Mouse (Mus musculus) brain, adult 2 months (tissue): ENCODE measurements around the gene Pxmp4.

Experiments
- DNase-seq: peaks from one replicate; pipeline ENCODE4 v3.0.0; 2011; ENCODE audit warnings: low read depth, low spot score

Pxmp4 gene

DNA sequence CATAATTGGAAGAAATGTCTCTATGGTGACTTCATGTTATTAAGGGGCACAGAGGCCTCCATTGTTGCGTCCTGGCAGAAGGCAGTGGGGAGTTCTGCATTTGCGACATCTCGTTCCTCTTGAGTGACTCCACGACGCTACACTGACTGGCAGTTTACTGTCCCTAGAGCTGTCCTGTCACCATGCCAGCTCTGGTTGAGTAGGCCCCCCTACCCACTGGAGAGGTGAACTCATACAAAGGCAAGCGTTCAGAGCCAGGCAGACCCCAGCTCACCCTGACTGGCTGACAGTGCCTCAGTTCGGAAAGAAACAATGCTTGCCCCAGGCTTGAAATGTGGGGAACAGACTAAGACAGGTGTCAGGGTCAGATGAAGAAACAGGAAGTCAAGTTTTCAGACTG is 29.2 kb downstream of the Pxmp4 start:
- no peak for DNase-seq

DNA sequence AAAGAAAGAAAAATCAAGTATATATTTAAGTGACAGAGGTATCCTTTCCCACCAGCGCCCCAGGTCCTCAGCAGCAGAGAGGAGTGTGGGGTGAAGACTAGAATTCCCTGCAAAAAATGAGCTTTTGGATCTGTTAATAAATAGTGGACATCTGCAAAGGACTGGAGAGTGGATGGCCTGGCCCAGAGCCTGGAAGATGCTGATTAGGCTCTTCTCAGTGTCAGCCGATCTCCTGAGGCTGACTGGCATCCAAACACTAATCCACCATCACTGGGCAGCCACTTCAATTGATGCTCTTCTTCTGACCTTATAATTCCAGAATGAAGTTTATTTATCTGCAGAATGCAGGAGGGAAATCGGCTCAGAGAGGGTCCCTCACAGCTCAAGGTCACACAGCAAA is 30.5 kb downstream of the Pxmp4 start:
- DNase-seq: no peak

DNA sequence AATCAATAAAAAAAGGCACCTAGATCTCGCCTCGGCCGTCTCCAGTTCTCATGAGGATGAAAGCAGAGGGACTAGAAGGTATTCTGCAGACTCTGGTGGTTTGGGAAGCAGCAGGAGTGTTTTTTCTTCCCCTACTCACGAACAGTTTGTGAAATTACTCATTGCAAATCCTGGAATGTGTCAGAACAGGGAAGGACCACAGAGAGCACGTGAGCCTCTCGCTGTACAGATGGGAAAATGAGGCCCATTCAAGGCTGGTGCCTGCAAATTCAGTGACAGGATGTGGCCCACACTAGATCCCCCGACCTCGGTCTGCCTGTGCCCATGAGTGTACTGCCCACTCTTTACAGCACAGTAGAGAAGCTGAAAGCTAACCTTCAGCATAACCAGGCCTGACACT is 31.5 kb downstream of the Pxmp4 start:
- peak; percentile 66 for DNase-seq

DNA sequence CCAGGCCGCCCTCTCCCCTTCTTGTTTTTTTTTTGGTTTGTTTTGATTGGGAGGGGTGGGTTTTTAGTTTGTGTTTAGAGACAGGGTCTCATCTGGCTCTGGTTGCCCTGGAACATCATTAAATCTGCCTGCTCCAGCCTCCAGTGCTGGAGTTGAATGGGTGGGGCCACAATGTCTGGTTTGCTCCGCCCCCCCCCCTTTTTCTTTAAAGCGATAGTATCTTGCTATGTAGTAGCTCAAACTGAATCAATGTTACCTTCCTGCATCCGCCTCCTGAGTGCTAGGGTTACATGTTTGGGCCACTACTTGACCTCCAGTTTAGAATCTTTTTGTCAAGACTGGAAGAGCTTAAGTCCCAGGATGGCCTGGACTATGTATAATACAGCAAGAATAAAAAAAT is 32.2 kb downstream of the Pxmp4 start:
- no peak for DNase-seq

DNA sequence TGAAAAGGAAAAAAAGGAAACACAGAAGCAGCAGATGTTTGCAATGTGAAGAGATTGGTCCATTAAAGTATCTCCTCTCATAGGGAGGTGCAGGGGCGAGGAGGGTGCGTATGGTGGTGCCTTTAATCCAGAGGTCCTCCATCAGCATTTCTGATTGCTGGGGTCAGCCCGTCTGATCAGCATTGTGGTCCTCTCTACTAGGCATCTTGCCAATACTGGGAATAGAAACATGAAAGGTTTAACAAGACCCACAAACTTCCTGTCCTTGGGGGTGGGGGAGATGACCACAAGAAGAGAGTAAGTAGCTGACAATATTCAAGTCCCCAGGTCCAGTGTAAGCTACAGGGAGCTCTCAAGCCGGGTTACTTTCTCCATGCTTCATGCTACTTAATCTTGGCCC is 32.8 kb downstream of the Pxmp4 start:
- no peak for DNase-seq

DNA sequence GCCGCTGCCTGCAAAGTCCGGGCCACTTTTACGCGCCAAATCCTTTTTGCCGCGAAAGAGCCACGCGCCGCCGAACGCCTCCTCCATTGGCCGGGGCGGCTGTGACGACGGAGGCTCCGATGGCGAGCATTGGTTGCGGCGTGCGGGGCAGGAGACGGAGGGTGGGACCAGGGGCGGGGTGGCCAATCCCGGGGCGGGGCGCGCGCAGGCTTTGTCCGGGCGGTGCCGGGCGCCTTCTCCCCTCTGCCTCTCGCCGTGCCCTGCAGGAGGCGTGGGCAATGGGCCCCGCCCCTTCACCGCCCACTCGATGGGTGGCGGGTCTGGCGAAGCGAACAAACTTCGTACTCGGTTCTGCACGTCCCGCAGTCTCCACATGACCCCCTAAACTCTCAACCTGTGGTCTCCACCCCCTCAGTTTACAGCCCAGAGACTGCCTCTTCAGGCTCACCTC is 33.6 kb downstream of the Pxmp4 start, which contains the start of gene E2f1:
Gene E2f1, minus strand, starts transcription at position 57 of the 451 bp plus-strand sequence.
- peak; percentile 97 for DNase-seq

DNA sequence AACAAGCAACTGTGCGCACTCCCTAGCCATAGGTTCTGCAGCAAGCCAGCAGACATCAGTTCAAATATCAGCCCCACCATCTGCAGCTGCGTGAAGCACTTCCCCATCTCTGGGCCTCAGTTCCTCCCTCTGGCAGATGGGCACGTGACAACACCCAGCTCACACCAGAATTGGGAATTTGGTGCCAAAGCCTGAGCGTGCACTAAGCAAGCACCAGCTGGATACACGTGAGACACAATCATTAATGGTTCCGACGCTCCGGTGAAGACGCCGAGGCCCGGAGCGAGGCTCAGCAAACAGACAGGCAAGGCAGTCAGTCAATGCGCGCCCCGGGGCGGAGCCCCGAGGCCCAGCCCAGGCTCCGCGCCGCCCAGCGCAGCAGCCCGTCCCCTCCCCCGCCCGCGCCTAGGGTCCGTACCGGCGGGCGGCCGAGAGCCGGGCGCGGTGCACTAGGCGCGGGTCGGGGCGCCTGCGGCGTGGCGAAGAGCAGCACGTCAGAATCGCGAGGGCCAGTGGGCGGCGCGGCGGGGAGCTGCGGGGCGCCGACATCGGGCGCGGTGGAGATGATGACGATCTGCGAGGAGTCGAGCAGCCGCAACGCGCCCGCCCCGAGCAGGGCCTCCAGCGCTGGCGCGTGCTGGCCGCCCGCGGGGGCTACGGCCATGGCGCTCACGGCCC is 34.3 kb downstream of the Pxmp4 start:
- peak; percentile 67 for DNase-seq

DNA sequence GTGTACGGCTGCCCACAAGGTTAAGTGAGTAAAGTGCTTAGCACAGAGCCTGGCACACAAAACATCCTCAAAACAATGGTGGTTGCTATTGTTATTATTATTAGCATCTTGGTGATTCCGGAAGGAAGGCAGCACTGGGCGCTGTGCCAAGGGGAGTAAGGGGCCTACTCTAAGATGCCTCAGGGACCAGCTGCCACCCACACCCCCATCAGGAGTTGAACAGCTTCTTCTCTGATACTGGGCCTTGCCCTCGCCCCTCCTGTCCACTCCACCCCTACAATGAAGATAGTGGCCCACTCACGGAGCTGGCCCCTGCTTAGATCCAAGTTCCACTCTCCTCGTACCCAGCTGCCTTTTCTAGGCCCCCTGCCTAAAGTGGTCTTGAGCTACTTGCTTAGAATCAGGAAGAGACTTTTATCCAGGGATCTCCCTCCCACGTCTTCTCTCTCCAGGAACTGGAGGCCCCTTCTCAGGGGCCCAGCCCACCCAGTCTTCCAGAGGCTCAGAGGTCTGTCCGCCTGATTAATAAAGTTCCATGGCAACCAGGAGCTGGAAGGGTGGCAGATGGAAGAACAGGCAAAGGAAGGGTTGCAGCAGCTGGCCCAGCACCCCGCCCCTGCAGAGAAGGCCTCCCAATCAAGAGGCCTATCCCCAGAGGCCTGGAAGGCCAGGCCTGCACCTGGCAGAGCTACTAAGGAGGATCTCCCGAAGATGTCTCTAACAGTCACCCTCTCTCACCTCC is 35.0 kb downstream of the Pxmp4 start:
- DNase-seq: no peak

DNA sequence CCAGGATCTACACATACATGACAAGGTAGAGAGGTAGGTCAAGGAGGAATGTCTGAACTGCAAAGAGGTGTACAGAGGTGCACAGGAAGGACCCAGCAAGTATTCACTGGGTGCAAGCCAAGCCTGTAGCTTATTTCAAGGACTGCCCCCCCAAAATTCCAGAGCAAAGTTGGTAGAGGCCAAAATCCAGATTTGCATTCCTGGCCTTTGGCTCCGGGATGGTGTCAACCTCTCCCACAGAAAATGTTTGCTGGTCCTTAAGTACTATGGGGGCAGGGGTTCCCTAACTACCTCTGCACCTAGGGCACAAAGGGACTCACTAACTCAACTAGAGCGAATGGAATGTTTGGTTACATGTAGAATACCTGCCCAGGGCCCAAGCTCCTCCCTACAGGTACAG is 35.7 kb downstream of the Pxmp4 start:
- DNase-seq: no peak

DNA sequence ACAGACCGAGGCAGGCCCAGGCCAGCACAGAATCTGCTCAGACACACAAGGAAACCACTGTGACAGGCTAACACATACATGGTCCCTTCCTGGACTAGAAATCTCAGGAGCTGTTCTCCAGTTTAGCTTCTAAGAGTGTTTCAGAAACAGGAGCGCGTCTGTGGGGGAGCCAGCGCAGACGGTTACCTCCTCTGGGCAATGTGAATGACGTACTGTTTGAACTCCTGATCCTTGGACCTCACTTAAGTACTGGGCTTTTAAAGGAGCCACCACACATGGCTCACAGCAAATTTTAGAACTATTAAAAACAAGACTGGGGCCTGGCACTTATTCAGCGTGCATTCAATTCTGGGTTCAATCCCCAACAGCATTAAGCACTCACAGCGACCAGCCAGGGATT is 36.9 kb downstream of the Pxmp4 start:
- no peak for DNase-seq

DNA sequence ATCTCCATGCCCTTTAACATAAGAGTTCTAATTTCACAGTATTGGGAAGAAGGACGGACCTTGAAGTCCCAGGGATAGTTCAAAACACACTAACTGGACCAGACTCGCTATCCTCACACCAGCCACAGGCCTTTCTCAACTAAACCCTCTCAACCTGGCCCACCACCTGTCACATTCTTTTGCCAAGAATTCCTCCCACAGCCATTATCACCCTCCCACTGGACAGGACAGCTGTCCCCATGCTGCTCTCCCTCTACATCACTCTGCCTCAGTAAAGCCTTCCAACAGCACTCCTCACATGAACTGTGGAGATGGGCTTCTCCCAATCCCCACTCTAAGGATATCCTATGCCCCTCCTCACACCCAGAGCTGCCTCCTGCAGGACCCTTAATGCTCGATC is 37.9 kb downstream of the Pxmp4 start:
- DNase-seq: peak; percentile 97

DNA sequence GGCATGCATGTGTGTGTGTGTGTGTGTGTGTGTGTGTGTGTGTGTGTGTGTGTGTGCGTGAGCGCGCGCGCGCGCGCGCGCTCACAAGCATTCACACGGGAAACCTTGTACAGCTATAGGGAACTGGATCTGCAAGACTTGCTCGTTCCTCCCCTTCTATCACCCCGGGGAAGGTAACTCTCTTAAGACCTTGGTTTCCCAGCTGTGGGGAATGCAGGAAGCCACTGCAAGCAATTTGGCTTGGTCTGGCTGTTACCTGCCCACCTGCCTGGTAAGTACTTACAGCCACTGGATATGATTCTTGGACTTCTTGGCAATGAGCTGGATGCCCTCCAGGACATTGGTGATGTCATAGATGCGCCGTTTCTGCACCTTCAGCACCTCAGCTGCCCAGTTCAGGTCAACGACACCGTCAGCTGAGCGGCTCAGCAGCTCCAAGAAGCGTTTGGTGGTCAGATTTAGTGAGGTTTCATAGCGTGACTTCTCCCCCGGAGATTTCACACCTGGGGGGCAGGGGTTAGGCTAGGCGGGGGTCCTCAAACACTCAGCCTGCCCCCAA is 39.8 kb downstream of the Pxmp4 start:
- DNase-seq: no peak

DNA sequence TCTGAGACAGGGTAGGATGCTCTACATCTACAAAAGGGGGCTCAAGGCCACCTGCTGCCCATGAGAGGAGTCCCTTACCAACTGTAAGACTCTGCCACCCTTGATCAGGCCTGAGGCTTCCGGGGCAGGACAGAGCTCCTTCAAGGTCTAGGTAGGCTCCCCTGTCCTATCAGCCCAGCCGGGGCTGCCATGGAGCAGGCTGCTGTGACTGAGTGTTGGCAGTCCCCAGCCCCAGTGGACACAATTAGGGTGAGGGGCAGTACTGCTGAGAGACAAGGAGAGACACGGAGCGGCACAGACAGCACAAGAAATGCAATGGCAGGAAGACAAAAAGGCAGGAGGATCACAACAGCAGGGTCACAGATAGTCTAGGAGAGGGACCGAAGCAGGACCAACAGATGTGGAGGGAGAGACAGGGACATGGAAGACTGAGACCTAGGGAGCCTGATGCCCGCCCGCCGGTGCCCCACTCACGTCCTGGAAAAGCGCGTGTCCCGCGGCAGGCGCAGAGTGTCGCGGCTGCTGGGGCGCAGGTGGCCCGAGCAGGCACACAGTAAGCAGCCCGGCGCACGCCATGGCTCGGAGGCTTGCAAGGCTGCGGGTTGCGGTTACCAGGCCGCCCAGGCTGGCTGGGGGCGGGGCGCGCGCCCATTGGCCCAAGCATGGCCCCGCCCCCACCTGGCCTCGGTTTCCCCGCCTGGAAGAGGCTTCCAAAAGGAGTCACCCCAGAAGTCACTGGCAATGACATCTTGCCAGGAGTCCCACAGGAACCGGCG is 45.1 kb downstream of the Pxmp4 start, which contains the start of gene Necab3:
Gene Necab3, minus strand, starts transcription at position 627 of the 776 bp plus-strand sequence.
- peak; percentile 80 for DNase-seq

DNA sequence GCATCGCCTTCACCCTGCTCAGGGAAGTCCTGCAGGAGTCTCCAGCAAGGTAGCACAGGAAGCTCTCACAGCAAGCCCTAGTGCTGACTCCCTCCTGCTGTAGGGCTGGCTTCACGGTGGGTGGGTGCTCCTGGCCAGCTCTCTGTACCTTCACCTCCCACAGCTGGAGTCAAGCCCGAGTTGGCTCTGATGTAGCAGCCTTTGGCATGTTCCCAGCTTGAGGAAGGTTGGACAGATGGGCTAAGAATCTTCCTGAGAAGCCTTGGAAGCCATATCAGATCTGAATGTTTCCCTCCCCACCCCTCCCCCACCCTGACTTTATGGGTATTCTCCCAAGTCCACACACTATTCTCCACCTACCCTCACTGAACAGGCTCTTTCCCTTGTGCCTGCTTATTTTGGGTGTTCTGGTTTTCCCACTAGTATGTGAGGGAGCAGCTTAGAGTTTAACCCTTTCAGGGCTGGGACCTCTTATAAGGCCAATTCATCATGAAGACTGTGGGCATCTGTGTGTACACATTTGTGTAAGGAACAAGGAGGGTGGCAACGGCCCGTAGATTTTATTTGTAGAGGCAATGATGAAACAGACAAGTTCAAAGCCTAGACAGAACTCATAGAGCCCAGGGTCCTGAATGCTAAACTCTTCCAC is 46.2 kb downstream of the Pxmp4 start:
- DNase-seq: peak; percentile 76

DNA sequence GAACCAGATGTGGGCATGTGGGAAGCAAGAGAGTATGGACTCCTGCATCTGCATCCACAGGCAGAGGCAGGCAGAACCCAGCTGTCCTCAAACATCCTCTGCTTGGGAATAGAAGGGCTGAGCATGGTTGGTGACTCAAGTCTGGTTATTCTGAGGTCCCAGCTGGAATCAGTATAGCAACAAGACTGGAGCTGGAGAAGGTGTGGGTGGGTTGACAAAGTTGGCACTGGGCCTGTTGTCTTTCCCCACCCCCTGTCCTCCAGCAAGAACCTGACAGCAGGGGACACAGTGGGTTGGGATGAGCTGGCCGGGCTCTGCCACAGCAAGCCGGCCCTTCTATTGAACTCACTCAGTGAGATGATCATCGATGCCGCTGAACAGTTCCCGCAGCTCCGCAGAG is 48.3 kb downstream of the Pxmp4 start:
- DNase-seq: peak; percentile 95

DNA sequence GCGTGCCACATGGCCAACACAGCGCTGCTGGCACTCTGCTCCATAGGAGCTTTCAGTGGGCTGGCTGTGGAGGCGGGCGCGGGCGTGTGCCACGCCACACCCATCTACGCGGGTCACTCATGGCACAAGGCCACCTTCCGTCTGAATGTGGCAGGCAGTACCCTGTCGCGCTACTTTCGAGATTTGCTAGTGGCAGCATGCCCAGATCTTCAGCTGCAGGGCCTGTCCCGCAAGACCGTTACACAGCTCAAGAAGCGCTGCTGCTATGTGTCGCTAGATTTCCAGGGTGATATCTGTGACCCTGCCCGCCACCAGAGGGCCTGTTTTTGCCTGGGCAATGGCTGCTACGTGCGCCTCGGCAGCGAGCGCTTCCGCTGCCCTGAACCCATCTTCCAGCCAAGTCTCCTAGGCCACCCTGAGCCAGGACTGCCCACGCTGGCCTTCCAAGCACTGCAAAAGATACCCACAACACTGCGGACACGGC is 51.0 kb downstream of the Pxmp4 start:
- DNase-seq: peak; percentile 91

DNA sequence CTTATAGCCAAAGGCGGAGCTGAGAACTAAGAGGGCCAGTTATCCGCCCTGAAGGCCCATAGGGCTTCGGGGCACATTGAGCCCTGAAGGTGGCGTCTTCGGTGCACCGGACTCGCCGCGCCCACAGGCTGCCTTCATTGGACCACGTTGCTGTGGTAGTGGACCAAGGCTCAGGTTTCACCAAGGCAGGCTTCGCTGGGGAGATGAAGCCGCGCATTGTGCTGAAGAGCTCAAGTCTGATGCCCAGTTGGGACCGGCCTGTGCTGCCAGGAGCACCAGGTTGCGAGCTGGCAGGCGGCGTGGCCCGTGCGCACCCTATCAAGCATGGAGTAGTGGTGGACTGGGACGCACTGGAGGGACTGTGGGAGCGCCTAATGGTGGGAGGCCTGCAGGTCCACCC is 51.6 kb downstream of the Pxmp4 start:
- DNase-seq: no peak

DNA sequence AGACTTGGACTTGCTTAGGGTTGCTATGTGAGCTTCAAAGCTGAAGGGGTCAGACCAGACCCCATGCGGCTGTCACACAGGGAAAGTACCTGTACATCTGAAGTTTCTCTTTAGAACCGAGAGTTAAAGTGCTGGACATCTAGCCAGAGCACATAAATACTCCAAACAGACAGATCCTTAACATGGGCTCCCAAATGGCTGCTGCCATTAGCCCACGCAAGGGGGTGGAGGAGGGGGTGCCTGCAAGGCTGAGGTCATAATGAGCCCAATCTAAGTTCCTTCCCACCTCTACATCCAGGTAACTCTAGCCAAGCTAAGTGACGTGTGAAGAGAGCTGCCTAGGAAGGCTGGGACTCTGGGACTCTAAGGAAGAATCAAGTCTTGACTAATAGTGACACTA is 52.0 kb downstream of the Pxmp4 start, which contains the start of gene Actl10:
Gene Actl10, plus strand, starts transcription at position 301 of the 400 bp plus-strand sequence.
- no peak for DNase-seq

DNA sequence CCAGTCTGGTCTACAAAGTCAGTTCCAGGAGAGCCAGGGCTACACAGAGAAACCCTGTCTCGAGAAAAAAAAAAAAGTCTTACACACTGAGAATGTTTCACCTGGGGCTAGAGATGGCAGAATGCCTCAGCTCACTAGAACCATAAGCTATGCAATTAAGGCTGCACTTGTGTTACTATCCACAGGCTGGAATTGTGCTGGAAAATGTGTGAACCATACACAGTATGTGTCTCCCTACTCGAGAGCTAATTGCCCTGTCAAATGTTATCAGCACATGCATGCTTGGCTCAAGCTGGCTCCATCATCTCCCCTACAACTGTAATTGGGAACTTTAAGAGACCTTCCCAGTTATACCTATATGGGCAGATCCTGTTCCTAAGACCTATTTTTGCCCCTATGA is 52.6 kb downstream of the Pxmp4 start:
- DNase-seq: no peak

DNA sequence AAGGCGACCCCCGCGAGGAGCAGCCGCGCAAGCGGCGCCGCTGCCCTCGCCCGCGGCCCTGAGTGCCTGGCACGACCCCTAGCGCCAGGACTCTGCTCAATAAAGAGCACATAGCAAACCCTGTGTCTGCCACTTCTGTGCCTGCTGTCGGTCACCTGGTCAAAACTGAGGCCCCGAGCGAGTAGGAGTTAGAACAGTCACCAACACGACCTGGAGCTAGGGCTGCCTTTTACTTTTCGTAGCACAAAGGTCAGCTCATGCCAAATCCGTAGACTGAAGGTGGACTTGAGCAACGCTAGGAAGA is 53.7 kb downstream of the Pxmp4 start:
- no peak for DNase-seq

DNA sequence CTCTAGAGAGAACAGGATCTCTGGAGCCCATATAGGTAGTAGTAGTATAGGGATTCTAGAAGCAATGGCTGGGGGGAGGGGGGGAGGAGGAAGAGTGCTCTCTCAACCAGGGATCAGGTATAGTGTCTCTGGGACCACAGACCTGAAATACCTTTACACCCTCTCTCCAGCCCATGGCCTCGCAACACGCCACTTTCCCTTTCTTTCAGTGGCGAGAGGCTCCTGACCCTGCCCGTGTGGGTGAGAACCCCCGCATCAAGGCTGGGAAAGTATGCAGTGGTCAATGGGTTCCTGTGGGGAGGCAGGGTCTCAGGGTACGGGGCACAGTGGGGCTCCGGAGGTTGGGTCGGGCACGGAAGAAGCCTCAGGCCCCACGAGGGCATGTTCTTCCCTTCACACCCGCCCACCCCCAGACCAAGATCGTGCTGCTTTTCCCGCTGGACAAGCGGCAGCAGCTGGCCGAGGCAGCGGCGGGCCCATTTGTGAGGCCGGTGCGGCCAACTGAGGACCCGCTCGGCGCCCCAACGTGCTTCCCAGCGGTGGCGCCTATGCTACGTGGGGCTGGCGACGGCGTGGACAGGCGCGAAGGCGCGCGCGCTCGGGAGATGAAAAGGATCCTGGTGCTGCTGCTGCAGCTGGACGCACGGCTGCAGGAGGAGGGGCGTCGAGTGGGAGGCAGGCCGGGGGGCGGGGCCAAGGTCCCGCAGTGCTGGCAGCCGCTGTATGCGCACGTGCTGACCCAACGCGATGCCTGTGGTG is 54.2 kb downstream of the Pxmp4 start:
- peak; percentile 66 for DNase-seq
